Mouse (Mus musculus) olfactory bulb, adult 2 months (tissue): ENCODE data around the gene Fgfr2.

Experiments
- CTCF ChIP-seq: fragments of 200-500 bp; IDR thresholded peaks from 2 replicates; pipeline ENCODE4 v1.5.1; 2012; ENCODE audit warnings: low read depth, mild to moderate bottlenecking, low read length, moderate library complexity; ENCODE audit not compliant: insufficient read depth
- POLR2A ChIP-seq: fragments of 200-500 bp; IDR thresholded peaks from 2 replicates; pipeline ENCODE4 v1.6.1; 2012; ENCODE audit warnings: mild to moderate bottlenecking, low read depth, low read length, moderate library complexity; ENCODE audit not compliant: insufficient read depth

DNA sequence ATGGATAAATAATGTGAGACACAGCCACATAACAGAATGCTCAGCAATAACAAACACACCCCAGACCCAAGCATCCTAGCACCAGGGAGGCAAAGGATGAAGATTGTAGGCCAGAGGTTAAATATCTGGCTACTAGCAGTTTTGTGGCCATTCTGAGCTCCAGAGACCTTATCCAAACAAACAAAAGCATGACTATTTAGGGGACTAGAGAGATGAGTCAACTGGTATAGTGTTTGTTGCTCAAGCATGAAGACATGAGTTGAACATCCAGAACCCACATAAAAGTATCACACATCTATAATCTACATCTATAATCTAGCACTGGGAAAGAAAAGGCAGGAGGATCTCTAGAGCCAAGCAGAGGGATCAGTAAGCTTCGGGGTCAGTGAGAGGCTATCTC lies 280.7 kb downstream of the Fgfr2 start:
- TF ChIP-seq CTCF (no peak), POLR2A (no peak)
